8 mouse cellular contexts compared by ENCODE assay signal in the genomic region with DNA sequence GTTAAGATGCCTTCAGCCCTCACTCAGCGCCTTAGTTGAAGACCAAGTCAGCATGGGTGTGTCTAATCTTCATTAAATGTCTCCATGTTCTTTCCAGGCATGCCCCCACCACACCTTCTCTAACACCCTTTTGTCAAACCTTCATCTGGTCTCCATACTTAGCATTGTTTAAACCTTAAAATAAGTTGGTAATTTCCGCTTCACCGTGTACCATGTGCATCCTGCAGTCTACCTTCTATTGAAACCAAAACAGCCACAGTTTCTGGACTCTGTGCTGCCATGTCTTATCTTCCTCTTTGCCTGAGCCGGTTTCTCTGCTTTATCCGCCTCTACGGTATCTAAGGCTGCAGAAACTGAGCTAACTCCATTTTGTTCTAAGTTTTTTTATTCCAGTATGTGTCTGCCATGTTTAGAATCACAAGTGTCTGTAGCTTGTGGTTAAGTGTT. TPM values are rescaled to one million over a fixed set of nuclear protein-coding genes. Genes with fewer than 3 reads are reported as not detected.
DNase-seq lines count a peak whose midpoint lies in the region; ATAC-seq and TF ChIP-seq lines count a peak whose summit lies in the region.

No protein-coding gene starts in this region.

- H3K9ac ChIP-seq in heart, adult 2 months (ENCODE audit: low read depth, low read length), result peak overlapping the region; percentile 64
- H3K9ac ChIP-seq in forebrain, embryonic 13.5 days, result peak overlapping the region; percentile 95
- peak overlapping the region; percentile 87 for H3K9ac ChIP-seq in liver, embryonic 13.5 days

- H3K27me3 ChIP-seq in heart, adult 2 months (ENCODE audit: control insufficient read depth, insufficient read depth, low read length), result no peaks in the 10 kb centered on the region
- no peaks in the 10 kb centered on the region for H3K27me3 ChIP-seq in forebrain, embryonic 13.5 days
- no peaks in the 10 kb centered on the region for H3K27me3 ChIP-seq in liver, embryonic 13.5 days

- H3K4me1 ChIP-seq in heart, adult 2 months (ENCODE audit: control insufficient read depth, insufficient read depth, low read length), result peaks cover 3% of the 10 kb centered on the region
- H3K4me1 ChIP-seq in forebrain, embryonic 13.5 days, result peaks cover 42% of the 10 kb centered on the region
- H3K4me1 ChIP-seq in liver, embryonic 13.5 days (replicated peaks), result peaks cover 48% of the 10 kb centered on the region

- peak overlapping the region; percentile 67 for H3K4me2 ChIP-seq in forebrain, embryonic 13.5 days
- H3K4me2 ChIP-seq in liver, embryonic 13.5 days, result peak overlapping the region; percentile 99

- H3K4me3 ChIP-seq in heart, adult 2 months, result peak overlapping the region; percentile 92
- H3K4me3 ChIP-seq in forebrain, embryonic 13.5 days, result peak overlapping the region; percentile 87
- peak overlapping the region; percentile 83 for H3K4me3 ChIP-seq in liver, embryonic 13.5 days (replicated peaks)

- TF ChIP-seq POLR2A in heart, adult 2 months (IDR thresholded peaks at IDR 0.05; ENCODE audit: insufficient read depth, low read depth, low read length), result no peak

- peak overlapping the region; percentile 85 for H3K27ac ChIP-seq in heart, adult 2 months
- H3K27ac ChIP-seq in forebrain, embryonic 13.5 days, result no peak overlapping the region
- peak overlapping the region; percentile 85 for H3K27ac ChIP-seq in liver, embryonic 13.5 days

- TF ChIP-seq CTCF in heart, adult 2 months (IDR thresholded peaks at IDR 0.05), result no peak

- H3K79me2 ChIP-seq in heart, adult 2 months (replicated peaks; ENCODE audit: control insufficient read depth, insufficient read depth, low read length), result peaks cover 1% of the 10 kb centered on the region; the same call in 1 of the 2 replicates

- peaks cover 29% of the 10 kb centered on the region for H3K36me3 ChIP-seq in heart, adult 2 months (ENCODE audit: control insufficient read depth, insufficient read depth, low read length)
- H3K36me3 ChIP-seq in forebrain, embryonic 13.5 days (ENCODE audit: poor library complexity, severe bottlenecking), result peaks cover 21% of the 10 kb centered on the region
- peaks cover 23% of the 10 kb centered on the region for H3K36me3 ChIP-seq in liver, embryonic 13.5 days

- DNase-seq in heart, adult 2 months, result no peak
- no peak for DNase-seq in heart, adult 18-20 months
- peak; percentile 48 for DNase-seq in CD4-positive helper T cell, adult 2 months (ENCODE audit: low read depth, low spot score)
- DNase-seq in liver, embryonic 13.5 days, result peak; percentile 55
- DNase-seq in right cerebral cortex, adult 2 months (ENCODE audit: low spot score in 2 of 2), result no peak
- DNase-seq in left cerebral cortex, adult 18-20 months (ENCODE audit: low spot score in 2 of 2), result no peak
- DNase-seq in adrenal gland, postnatal 36 days, result no peak

- H3K9me3 ChIP-seq in forebrain, embryonic 13.5 days (replicated peaks), result no peaks in the 10 kb centered on the region
- H3K9me3 ChIP-seq in liver, embryonic 13.5 days (replicated peaks), result no peaks in the 10 kb centered on the region

- no peak for ATAC-seq in forebrain, embryonic 13.5 days
- peak; percentile 45 for ATAC-seq in liver, embryonic 13.5 days (ENCODE audit: low read depth)

- intact Hi-C loops in heart, adult 2 months (cut with DNase I), result loop anchor here (5.0 kb wide), 1 partner anchor 309 kb away; no protein-coding TSS in a partner anchor

- 17% methylated on average over 6 of the region's 6 CpGs for WGBS in heart, adult 2 months
- 48% methylated on average over 6 of the region's 6 CpGs for WGBS in forebrain, embryonic 13.5 days
- 11% methylated on average over 6 of the region's 6 CpGs for WGBS in liver, embryonic 13.5 days (ENCODE audit: insufficient replicate concordance)

- no peak for TF ChIP-seq EP300 in heart, adult 2 months (IDR thresholded peaks at IDR 0.05; ENCODE audit: insufficient read depth, low read depth, low read length)

RNA-seq across cellular contexts. Expression of a gene that starts 2.4 kb away (rescaled TPM):
- 100 to 1,000 TPM; 659 to 843 TPM for total RNA-seq in heart, adult 2 months (2021)
- 259 and 495 TPM in 2 replicates for polyA plus RNA-seq in heart, adult 2 months (2012; rRNA removed)
- total RNA-seq in heart, adult 18-20 months (2021), result 100 to 1,000 TPM; 867 to 929 TPM
- polyA plus RNA-seq in forebrain, embryonic 13.5 days (2015; fragmentation: Nextera tagmentation; extraction: Ambion mirVana), result 364 and 394 TPM in 2 replicates
- 86.4 and 112 TPM in 2 replicates for polyA plus RNA-seq in liver, embryonic 13.5 days (2015; fragmentation: Nextera tagmentation; extraction: Ambion mirVana)
- total RNA-seq in left cerebral cortex, adult 18-20 months (2021), result 100 to 1,000 TPM; 123 to 136 TPM
- total RNA-seq in adrenal gland, postnatal 36 days (2021), result 100 to 1,000 TPM; 137 to 199 TPM

Comparison
In these comparisons a context has a peak if more than half of its experiments do, and no peak if none do; other contexts are left out.
1. DNase-seq: peak in CD4-positive helper T cell, adult 2 months (single experiment) and liver, embryonic 13.5 days (single experiment); none in heart, adult 2 months (0 of 2), heart, adult 18-20 months (0 of 2), right cerebral cortex, adult 2 months (0 of 2), left cerebral cortex, adult 18-20 months (0 of 2) and adrenal gland, postnatal 36 days (0 of 2).
2. Peak in every context shown above with its lines, with median percentiles within 50 percentile points of each other: H3K4me3 ChIP-seq and H3K9ac ChIP-seq.